Mouse (Mus musculus) midbrain, embryonic 14.5 days (tissue): ENCODE measurements around the gene Celf5. TPM values are rescaled to one million over a fixed set of nuclear protein-coding genes. Genes with fewer than 3 reads are reported as not detected.
A peak's percentile ranks its signal among the peaks of the same experiment; 100 is the strongest.

Experiments used
- ATAC-seq: fragments of 200-750 bp; cut with Nextera tagmentation; 2 replicates; pipeline ENCODE4 v1.8.0; 2017; ENCODE audit warnings: moderate number of reproducible peaks, moderate library complexity; ENCODE audit not compliant: low FRiP score, low TSS enrichment
- DNase-seq: peaks from one replicate; pipeline ENCODE4 v3.0.0-alpha.2; 2015
- H3K27ac ChIP-seq: fragments of 300-500 bp; sonication (generic); replicated peaks from 2 replicates; pipeline ENCODE4 v1.5.1; 2014; ENCODE audit warnings: mild to moderate bottlenecking, low read depth, low read length, moderate library complexity
- H3K27me3 ChIP-seq: fragments of 300-500 bp; sonication (generic); 2 replicates; pipeline ENCODE4 v1.6.1; 2014; ENCODE audit warnings: low read length, control low read depth, mixed read lengths; ENCODE audit not compliant: control insufficient read depth, insufficient read depth
- H3K36me3 ChIP-seq: fragments of 300-500 bp; sonication (generic); 2 replicates; pipeline ENCODE4 v1.6.1; 2014; ENCODE audit warnings: low read length, control low read depth; ENCODE audit not compliant: control insufficient read depth, insufficient read depth
- H3K4me1 ChIP-seq: fragments of 300-500 bp; sonication (generic); 2 replicates; pipeline ENCODE4 v1.6.1; 2014; ENCODE audit warnings: mild to moderate bottlenecking, antibody characterized with exemption, low read length, control low read depth; ENCODE audit not compliant: control insufficient read depth, insufficient read depth
- H3K4me2 ChIP-seq: fragments of 300-500 bp; sonication (generic); 2 replicates; pipeline ENCODE4 v1.6.1; 2014; ENCODE audit warnings: mild to moderate bottlenecking, low read length, moderate library complexity
- H3K4me3 ChIP-seq: fragments of 300-500 bp; sonication (generic); replicated peaks from 2 replicates; pipeline ENCODE4 v1.5.1; 2014; ENCODE audit warnings: low read depth, low read length
- H3K9ac ChIP-seq: fragments of 300-500 bp; sonication (generic); replicated peaks from 2 replicates; pipeline ENCODE4 v1.6.1; 2014; ENCODE audit warnings: mild to moderate bottlenecking, low read length, moderate library complexity
- H3K9me3 ChIP-seq: fragments of 300-500 bp; sonication (generic); 2 replicates; pipeline ENCODE4 v1.6.1; 2016; ENCODE audit warnings: low read length, control low read depth, mixed read lengths; ENCODE audit not compliant: control insufficient read depth
- whole genome bisulfite sequencing: fragments of 180-500 bp; shearing (Covaris S2); extraction: QIAGEN DNeasy Blood & Tissue Kit; methylation state at CpG from one replicate; pipeline ENCODE4 v1.1.7; 2014; 5-methylcytosine and 5-hydroxymethylcytosine counted together
- polyA plus RNA-seq: library from polyadenylated mRNA; unstranded; fragments of >200 nt; fragmentation: Nextera tagmentation; extraction: Ambion mirVana; gene quantifications from 2 replicates; pipeline ENCODE4 v1.2.1, GENCODE M21; 2014

Celf5 gene
- polyA plus RNA-seq, 1 experiment from 2014 or later, result 61.3 TPM

- Histone ChIP-seq H3K9ac (peak overlapping the region; percentile 71), H3K4me3 (peak overlapping the region; percentile 51), H3K27ac (peak overlapping the region; percentile 93), H3K4me2 (peak overlapping the region; percentile 86), H3K9me3 (no peaks in the 10 kb centered on the region), H3K27me3 (peaks cover 9% of the 10 kb centered on the region; the same call in 1 of the 2 replicates), H3K4me1 (peaks cover 29% of the 10 kb centered on the region), H3K36me3 (peaks cover 46% of the 10 kb centered on the region)
- ATAC-seq (peak; percentile 51), DNase-seq (peak; percentile 69)
- WGBS, result 3% methylated on average over 18 of the region's 18 CpGs
These were observed 10.0 kb downstream of the Celf5 start for GRCm38 (mm10) chr10:81472403-81473002.

GRCm38 (mm10) chr10:81470454-81470853 is 12.1 kb downstream of the Celf5 start:
- Histone ChIP-seq H3K27ac (no peak overlapping the region), H3K27me3 (no peaks in the 10 kb centered on the region; the same call in 1 of the 2 replicates), H3K9me3 (no peaks in the 10 kb centered on the region), H3K9ac (no peak overlapping the region), H3K4me1 (peaks cover 26% of the 10 kb centered on the region), H3K4me2 (peak overlapping the region; percentile 17; the same call in 1 of the 2 replicates), H3K36me3 (peaks cover 54% of the 10 kb centered on the region), H3K4me3 (no peak overlapping the region)
- WGBS, result 63% methylated on average over 18 of the region's 18 CpGs
- ATAC-seq (no peak), DNase-seq (no peak)

GRCm38 (mm10) chr10:81469253-81469652 is 13.3 kb downstream of the Celf5 start:
- Histone ChIP-seq H3K4me1 (peaks cover 29% of the 10 kb centered on the region), H3K27me3 (no peaks in the 10 kb centered on the region; the same call in 1 of the 2 replicates), H3K4me2 (no peak overlapping the region), H3K4me3 (no peak overlapping the region), H3K36me3 (peaks cover 51% of the 10 kb centered on the region), H3K27ac (no peak overlapping the region), H3K9ac (no peak overlapping the region), H3K9me3 (no peaks in the 10 kb centered on the region)
- WGBS, result 85% methylated on average over 5 of the region's 5 CpGs
- DNase-seq (no peak), ATAC-seq (no peak)

DNA sequence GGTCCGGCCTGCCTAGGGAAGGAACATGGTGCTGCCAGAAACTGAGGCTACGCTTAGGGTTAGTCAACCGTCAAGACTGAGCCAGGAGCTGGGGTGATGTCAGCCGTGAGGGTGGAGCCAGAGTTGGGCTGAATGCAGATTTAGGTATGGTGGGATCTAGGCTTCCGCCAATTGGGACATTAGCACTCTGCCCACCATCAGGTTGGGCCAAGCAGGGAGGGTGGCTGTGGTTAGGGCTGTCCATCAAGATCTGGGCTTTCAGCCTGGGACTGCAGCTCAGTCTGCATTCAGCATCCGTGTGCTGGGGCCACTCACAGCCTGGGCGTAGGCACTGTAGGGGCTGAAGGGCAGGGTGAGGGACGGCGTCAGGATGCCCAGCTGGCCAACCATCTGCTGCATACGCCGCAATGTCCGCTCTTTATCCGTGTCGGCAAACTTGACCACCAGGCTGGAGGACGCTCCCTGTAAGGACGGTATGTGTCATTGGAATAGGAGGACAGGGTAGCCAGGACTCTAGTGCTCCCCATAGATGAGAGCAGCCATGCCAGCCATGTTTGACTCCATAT is 14.8 kb downstream of the Celf5 start:
- DNase-seq, result no peak
- peaks cover 60% of the 10 kb centered on the region for H3K36me3 ChIP-seq

GRCm38 (mm10) chr10:81466881-81467280 is 15.6 kb downstream of the Celf5 start:
- H3K27ac ChIP-seq, result no peak overlapping the region
- ATAC-seq, result no peak
- peaks cover 21% of the 10 kb centered on the region for H3K27me3 ChIP-seq
- no peak for DNase-seq
- no peak overlapping the region for H3K4me2 ChIP-seq
- no peak overlapping the region; the same call in 1 of the 2 replicates for H3K9ac ChIP-seq
- no peak overlapping the region for H3K4me3 ChIP-seq
- 69% methylated on average over 14 of the region's 14 CpGs for WGBS
- no peaks in the 10 kb centered on the region for H3K9me3 ChIP-seq
- H3K36me3 ChIP-seq, result peaks cover 69% of the 10 kb centered on the region
- H3K4me1 ChIP-seq, result peaks cover 14% of the 10 kb centered on the region

More for the DNA sequence above, 14.8 kb downstream of the Celf5 start:
- Histone ChIP-seq H3K27me3 (peaks cover 12% of the 10 kb centered on the region), H3K4me1 (peaks cover 22% of the 10 kb centered on the region), H3K9ac (no peak overlapping the region), H3K27ac (no peak overlapping the region), H3K4me2 (no peak overlapping the region), H3K9me3 (no peaks in the 10 kb centered on the region), H3K4me3 (no peak overlapping the region)
- 77% methylated on average over 16 of the region's 16 CpGs for WGBS
- no peak for ATAC-seq

DNA sequence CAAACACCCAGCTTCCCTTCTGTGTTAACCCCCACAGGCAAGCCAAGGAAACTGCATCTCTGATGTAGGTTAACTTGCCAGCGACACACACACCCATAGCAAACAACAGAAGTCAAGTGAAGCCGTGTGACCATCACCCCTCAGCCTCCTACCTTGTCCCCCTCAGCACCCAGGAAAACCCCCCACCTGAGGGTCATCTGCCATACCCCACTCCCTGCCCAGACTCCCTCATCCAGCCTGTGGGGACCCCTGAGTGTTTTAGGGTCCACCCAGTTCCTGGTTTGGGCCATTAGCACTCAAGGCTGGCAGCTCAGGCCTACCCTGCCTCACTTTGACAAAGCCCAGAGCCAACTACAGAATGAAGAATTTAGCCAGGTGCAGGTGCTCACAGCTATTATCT is 16.4 kb downstream of the Celf5 start:
- Histone ChIP-seq H3K27ac (no peak overlapping the region), H3K36me3 (peaks cover 71% of the 10 kb centered on the region), H3K4me3 (no peak overlapping the region), H3K27me3 (peaks cover 27% of the 10 kb centered on the region), H3K4me1 (peaks cover 11% of the 10 kb centered on the region), H3K9me3 (no peaks in the 10 kb centered on the region), H3K4me2 (no peak overlapping the region), H3K9ac (no peak overlapping the region)
- ATAC-seq, result no peak
- 87% methylated on average over 2 of the region's 2 CpGs for WGBS
- no peak for DNase-seq

DNA sequence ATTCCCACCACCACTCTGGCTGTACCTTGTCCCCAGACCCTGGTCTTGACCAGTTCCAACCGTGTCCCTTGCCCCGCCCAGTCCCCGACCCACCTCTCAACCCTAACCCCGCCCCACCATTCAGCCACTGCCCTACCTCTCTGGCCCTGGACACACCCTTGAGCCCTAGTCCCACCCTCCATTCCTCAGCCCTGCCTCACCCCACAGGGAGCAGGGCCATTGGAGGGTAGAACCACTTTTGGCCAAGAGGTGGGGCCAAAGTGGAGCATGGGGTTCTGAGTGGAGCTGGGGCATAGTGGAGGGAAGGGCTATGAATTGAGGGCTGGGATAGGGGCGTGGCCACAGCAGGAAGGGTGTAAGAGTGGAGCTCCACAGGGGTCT is 17.3 kb downstream of the Celf5 start:
- no peak overlapping the region for H3K9ac ChIP-seq
- no peak overlapping the region for H3K4me2 ChIP-seq
- peaks cover 7% of the 10 kb centered on the region; the same call in 1 of the 2 replicates for H3K4me1 ChIP-seq
- peaks cover 68% of the 10 kb centered on the region for H3K36me3 ChIP-seq
- 4% methylated on average over 5 of the region's 5 CpGs for WGBS
- no peaks in the 10 kb centered on the region for H3K9me3 ChIP-seq
- ATAC-seq (no peak), DNase-seq (no peak)
- H3K4me3 ChIP-seq, result no peak overlapping the region
- peaks cover 35% of the 10 kb centered on the region for H3K27me3 ChIP-seq
- H3K27ac ChIP-seq, result no peak overlapping the region

- DNase-seq (peak; percentile 67), ATAC-seq (peak; percentile 62)
- 4% methylated on average over 33 of the region's 33 CpGs for WGBS
- Histone ChIP-seq H3K4me3 (peak overlapping the region; percentile 28), H3K9ac (no peak overlapping the region), H3K36me3 (peaks cover 65% of the 10 kb centered on the region), H3K27me3 (peaks cover 37% of the 10 kb centered on the region), H3K4me1 (peaks cover 7% of the 10 kb centered on the region; the same call in 1 of the 2 replicates), H3K9me3 (no peaks in the 10 kb centered on the region), H3K27ac (no peak overlapping the region), H3K4me2 (peak overlapping the region; percentile 48)
These were observed 17.9 kb downstream of the Celf5 start for GRCm38 (mm10) chr10:81464405-81465264.
